Mouse (Mus musculus) lung, adult 2 months (tissue): Measurements from ENCODE around the gene Mbd6. TPM values are rescaled to one million over a fixed set of nuclear protein-coding genes. Genes with fewer than 3 reads are reported as not detected.

Experiments
- DNase-seq: peaks from one replicate; pipeline ENCODE4 v3.0.0; 2022
- H3K4me1 ChIP-seq: fragments of 200-500 bp; 2 replicates; pipeline ENCODE4 v1.6.1; 2011; ENCODE audit warnings: low read length; ENCODE audit not compliant: control insufficient read depth, insufficient read depth
- H3K4me3 ChIP-seq: fragments of 200-500 bp; replicated peaks from 2 replicates; pipeline ENCODE3; 2011; ENCODE audit warnings: low read depth, mild to moderate bottlenecking, control low read depth, low read length; ENCODE audit errors: extremely low read depth
- CTCF ChIP-seq: fragments of 200-500 bp; IDR thresholded peaks from 2 replicates; pipeline ENCODE4 v1.5.1; 2011; ENCODE audit warnings: mild to moderate bottlenecking, low read length, control low read depth; ENCODE audit not compliant: insufficient read depth
- POLR2A ChIP-seq: fragments of 200-500 bp; IDR thresholded peaks from 2 replicates; pipeline ENCODE4 v1.6.1; 2011; ENCODE audit warnings: low read depth, mild to moderate bottlenecking, control low read depth, low read length, borderline replicate concordance; ENCODE audit errors: extremely low read depth
- WGBS: fragments of 180-500 bp; shearing (Covaris S2); methylation state at CpG from one replicate; pipeline ENCODE4 v1.1.7; 2018; 5-methylcytosine and 5-hydroxymethylcytosine counted together
- polyA plus RNA-seq: library from polyadenylated mRNA; depleted of rRNA; stranded (reverse); fragments of >200 nt; gene quantifications from 2 replicates; pipeline ENCODE4 v1.2.3, GENCODE M21; 2012

The Mbd6 gene
- polyA plus RNA-seq, 1 experiment = 57.6 TPM

DNA sequence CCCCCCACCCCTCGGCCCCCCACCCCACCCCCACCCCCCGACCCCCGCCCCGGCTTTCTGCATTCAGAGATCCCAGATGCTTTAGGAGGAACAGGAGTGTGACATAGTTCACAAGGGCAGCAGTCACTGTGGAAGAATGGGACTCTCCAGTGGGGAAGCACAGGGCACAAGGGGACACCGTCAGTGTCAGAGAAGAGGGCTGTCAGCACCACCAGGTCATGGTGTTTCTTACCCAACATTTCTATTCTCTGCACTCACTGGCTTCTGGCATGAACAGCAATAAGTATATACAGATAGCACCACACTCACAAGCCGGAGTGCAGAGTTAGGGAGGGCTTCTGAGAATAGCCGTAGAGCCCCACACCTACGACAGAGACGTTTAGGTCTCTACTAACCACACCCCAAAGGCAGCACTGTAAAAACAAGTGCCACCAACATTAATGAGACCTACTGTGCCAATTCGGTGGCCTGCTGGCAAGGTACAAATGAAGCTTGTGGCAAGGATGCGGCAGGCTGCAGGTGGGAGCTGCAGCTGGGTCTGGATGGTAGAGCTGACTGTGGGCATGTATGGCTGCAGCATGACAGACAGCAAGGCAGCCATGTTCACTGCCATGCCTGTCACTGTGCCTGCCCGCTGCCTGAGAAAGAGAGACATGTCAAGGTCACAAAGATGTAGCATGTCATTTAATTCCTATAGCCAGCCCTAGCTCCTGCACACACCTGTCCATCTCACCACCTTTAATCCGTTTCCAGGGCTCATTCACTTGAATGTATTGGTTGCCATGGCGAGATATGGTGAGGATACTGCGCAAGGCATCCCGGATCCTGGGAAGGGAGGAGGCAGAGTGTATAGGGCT lies 8.4 kb upstream of the Mbd6 start:
- 88% methylated on average over 16 of the region's 16 CpGs for WGBS
- no peak for TF ChIP-seq CTCF
- no peak for TF ChIP-seq POLR2A
- no peak for DNase-seq
- Histone ChIP-seq H3K4me1 (0 out of 2 replicates have a peak, but pooled peaks cover 2% of the 10 kb centered on the region), H3K4me3 (no peak overlapping the region)

DNA sequence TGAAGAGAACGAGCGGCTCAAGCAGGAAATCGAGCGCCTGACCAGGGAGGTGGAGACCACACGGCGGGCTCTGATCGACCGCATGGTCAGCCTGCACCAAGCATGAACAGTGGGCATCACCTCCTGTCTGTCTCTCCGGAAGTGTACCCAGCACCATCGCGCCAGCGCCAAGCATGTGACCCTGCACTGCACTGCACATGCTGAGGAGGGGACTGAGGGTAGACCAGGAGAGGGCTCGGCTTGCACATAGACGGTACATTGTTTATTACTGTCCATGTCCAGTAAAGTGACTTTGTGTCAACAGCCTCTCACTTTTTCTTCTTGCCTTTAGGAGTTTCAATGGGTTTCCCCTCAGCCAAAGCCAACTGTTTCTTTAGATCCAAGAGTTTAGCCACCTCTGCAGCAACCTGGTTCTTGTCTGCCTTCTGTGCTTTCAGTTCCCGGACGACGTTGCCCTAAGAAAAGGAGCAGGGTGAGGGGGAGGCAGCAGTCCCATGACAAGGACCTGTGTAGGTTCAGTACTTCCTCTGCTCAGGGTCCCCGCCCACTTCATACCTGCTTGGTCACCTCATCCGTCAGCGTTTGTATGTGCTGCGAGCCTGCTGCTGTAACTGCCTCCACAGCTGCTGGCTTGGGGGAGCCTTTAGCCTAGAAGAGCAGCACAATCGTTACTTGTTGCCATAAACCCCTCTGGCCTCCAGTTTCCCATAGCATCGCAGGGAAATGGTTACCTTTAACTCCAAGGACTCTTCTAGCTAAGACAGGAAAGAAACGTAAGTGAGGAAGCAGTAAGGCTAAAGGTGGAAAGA lies 7.4 kb upstream of the Mbd6 start:
- H3K4me1 ChIP-seq = peaks cover 7% of the 10 kb centered on the region; the same call in 1 of the 2 replicates
- 77% methylated on average over 24 of the region's 24 CpGs for WGBS
- no peak for DNase-seq
- TF ChIP-seq CTCF (no peak), POLR2A (no peak)
- H3K4me3 ChIP-seq = no peak overlapping the region

DNA sequence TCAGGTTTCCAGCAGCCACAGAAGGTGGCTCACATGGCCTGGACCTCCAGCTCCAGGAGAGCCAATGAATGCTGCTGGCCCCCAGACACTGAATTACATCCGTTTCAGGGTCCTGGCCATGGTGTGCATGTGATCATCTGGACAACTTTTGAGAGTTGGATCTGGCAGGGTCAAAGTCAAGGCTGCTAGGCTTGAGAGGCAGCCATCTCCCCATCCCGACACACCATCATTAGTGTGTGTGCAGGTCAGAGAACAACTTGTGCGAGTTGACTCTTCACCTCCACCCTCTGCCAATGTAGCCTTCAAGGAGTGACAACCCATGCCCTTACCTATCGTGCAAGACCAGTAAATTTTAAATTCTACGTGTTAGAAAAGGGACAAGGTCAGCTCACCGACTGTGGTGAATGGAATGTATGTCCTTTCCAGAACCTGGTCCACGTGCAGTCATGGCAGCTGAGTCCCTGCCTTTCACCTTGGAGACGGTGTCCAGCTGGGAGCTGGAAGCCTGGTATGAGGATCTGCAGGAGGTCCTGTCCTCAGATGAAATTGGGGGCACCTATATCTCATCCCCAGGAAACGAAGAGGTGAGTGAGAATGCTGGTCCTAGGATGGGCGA lies 6.2 kb upstream of the Mbd6 start:
- no peak for TF ChIP-seq CTCF
- TF ChIP-seq POLR2A = no peak
- no peak for DNase-seq
- H3K4me1 ChIP-seq = peaks cover 7% of the 10 kb centered on the region
- no peak overlapping the region for H3K4me3 ChIP-seq
- WGBS = 86% methylated on average over 10 of the region's 10 CpGs

DNA sequence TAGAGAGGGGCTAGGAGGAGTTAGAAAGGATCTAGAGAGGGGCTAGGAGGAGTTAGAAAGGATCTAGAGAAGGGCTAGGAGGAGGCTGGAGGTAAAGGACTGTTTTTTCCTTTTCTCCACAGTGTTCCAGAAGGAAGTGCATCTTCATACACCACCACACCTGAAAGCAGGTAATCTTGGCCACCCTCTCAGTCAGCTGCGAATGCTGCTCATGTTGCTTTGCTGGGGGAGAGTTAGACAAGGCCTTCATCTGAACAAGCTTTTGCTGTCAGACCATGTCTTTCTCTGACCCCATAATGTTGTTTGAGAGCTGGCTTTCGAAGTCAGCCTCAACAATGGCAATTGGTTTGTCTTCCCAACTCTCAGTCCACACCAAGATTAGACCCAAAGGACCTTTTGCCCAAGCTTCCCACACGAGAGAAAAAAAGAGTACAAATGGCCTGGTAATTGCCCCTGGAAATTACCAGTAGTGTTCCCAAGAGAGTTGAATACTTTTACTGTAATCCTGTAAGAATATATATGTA lies 4.8 kb upstream of the Mbd6 start:
- Histone ChIP-seq H3K4me3 (no peak overlapping the region), H3K4me1 (peaks cover 11% of the 10 kb centered on the region)
- 79% methylated on average over 3 of the region's 3 CpGs for WGBS
- no peak for DNase-seq
- TF ChIP-seq POLR2A (no peak), CTCF (no peak)

DNA sequence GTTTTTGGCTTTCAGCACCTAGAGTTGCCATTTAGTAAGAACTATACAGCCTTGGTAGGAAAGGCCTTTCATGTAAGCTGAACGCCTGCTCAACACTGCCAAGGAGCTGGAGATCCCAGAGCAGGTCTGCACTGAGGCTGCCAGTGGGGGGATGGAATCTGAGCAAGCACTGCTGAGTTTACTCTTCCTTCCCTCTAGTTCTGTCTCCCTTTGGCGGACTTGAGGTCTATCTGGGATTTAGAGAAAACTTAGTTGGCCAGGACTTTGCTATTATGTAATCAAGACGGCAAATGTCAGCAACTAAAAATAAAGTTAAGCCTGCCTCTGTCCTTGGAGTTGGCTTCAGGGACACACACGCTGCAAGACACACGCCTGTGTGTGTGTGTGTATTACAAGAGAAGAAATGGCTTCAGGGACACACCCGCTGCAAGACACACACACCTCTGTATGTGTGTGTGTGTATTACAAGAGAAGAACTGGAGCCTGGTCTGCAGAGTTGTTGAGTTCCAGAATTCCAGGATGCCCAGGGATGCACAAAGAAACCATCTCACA lies 4.2 kb upstream of the Mbd6 start:
- 40% methylated on average over 6 of the region's 6 CpGs for WGBS
- DNase-seq = no peak
- peaks cover 11% of the 10 kb centered on the region for H3K4me1 ChIP-seq
- no peak for TF ChIP-seq POLR2A
- no peak for TF ChIP-seq CTCF
- H3K4me3 ChIP-seq = no peak overlapping the region

DNA sequence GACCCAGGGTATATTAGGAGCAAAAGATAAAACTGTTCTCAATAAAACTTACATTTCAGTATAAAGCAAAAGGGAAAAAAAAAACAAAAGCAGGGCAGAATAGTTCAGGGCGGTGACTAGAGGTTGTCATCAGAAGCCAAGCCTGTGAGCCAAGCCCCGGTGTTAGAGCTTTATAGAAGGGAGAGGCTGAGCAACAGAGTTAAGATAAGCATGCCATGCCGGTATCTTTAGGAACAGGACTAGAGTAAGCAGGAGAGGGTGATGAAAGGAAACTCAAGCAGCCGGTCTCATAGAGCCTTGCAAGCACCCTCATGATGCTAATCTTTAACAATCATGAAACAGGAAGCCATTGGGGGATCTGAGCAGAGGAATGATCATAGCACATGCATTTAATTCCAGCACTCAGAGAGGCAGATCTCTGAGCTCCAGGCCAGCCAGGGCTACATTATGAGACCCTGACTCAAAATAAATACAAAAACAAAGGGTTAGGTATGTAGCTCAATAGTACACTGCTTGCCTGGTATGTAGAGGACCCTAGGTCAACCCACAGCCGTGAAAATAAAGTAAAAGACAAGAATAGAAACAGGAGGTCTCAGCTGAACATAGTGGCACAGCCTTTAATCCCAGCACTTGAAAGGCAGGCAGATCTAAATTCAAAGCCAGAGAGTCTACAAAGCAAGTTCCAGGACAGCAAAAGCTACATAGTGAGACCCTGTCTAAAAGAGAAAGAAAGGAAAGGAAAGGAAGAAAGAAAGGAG lies 3.2 kb upstream of the Mbd6 start:
- TF ChIP-seq POLR2A (no peak), CTCF (no peak)
- no peak overlapping the region for H3K4me3 ChIP-seq
- 9% methylated on average over 5 of the region's 5 CpGs for WGBS

GRCm38 (mm10) chr10:127290930-127291880 lies 2.4 kb upstream of the Mbd6 start:
- TF ChIP-seq CTCF = no peak
- TF ChIP-seq POLR2A = 0 out of 2 replicates have a peak, but pooled peaks have one; percentile 17
- 3% methylated on average over 19 of the region's 19 CpGs for WGBS
- no peak for DNase-seq
- Histone ChIP-seq H3K4me3 (peak overlapping the region; percentile 89), H3K4me1 (peaks cover 21% of the 10 kb centered on the region)

More for the DNA sequence above, 3.2 kb upstream of the Mbd6 start:
- no peak for DNase-seq
- peaks cover 18% of the 10 kb centered on the region for H3K4me1 ChIP-seq
